Mouse (Mus musculus) T-cell, adult 2 months (primary cell): ENCODE data around the gene Trpt1.

Experiments
- DNase-seq: peaks from one replicate; pipeline ENCODE4 v3.0.0; 2022; ENCODE audit warnings: low spot score

Gene Trpt1

DNA sequence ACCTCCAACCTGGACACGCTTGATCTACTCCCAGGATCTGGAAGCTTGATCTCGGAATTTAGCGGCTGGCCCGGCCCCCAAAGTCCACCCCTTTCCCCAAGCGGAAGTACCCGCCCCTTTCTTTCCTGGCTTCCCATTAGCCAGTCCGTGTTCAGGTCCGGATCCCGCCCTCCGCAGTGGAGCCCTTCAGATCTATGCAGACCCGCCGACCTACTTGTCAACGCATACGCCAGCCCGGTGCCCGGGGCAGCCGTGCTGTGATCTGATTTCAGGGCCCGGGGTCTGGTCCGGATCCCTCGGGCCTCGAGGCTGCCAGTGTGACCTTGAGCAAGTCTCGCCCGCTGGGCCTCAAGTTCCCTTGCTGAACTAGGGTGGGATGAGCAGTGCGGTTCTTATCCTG lies at the start of gene Trpt1, which contains the start of gene Nudt22:
Gene Trpt1, plus strand, starts transcription at position 126 of the 400 bp plus-strand sequence.
Gene Nudt22, minus strand, starts transcription at position 112 of the 400 bp plus-strand sequence.
- peak; percentile 66 for DNase-seq

DNA sequence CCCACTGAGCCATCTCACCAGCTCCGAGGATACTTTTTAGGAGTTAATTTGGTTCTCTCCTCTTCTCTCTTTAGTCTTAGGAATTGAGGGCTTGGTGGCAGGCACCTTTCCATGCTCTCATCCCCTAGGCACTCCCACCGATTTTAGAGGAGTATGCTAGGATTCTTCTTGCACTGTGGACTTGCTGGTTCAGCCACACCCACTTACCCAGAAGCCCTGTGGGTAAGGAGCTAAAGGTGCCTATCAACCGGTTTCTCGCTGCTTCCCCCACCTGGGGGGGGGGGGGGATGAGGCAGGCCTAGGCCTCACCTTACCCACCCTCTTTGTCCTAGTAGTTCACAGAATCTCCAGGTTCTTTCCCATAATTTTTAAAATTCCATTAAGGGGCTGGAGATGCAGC lies 48.2 kb upstream of the Trpt1 start:
- no peak for DNase-seq

DNA sequence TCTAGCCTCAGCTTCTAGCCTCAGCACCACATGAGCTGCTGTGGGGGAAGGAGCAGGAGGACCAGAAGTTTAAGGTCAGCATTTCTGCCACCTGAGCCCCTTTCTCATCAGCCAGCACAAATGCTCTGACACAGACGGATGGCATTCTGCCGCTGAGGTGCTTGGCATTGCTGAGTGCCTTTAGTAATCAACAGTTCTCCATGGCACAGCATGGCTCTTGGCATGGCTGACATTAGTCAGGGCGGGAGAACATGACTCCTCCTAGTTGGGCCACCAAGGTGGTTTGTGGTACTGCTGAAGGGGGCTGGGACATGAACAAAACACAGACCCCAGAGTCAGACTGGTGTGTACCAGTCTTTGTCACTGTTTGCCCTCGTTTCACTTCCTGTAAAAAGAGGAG lies 47.7 kb upstream of the Trpt1 start:
- no peak for DNase-seq

DNA sequence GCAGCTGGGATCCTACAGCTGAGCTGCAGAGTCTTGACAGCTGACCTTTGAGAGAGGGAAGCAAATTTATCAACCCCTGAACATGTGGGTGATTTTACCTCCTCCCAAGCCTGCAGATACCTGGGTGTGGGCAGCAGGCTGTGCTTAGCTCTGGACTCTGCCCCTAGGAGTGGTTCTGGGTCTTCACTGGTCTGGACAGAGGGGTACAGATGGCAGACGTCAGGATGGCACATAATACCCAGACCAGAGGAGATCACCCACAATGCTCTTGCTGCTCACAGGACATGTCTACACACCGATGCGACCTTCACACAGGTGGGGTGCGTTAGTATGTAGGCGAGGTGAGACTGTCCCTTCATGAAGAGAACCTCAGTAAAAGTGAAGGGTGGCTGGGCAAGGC lies 46.4 kb upstream of the Trpt1 start:
- DNase-seq: no peak

DNA sequence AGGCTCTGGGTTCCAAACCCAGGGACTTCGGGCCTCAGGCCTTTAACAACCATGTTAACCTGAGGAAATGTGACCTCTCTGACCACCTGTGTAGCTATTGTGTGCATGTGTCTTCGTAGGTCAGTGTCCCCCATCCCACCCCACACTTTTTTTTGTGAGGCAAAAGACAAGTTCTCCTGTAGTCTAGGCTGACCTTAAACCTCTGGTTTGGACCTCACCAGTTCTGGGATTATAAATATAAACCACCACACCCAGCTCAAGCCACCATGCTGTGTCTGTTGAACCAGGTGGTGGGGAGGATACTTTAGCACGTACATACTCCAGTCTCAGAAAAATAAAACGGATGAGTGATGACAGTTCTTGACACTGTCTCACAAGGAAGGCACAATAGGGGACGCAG lies 46.0 kb upstream of the Trpt1 start:
- DNase-seq: no peak

DNA sequence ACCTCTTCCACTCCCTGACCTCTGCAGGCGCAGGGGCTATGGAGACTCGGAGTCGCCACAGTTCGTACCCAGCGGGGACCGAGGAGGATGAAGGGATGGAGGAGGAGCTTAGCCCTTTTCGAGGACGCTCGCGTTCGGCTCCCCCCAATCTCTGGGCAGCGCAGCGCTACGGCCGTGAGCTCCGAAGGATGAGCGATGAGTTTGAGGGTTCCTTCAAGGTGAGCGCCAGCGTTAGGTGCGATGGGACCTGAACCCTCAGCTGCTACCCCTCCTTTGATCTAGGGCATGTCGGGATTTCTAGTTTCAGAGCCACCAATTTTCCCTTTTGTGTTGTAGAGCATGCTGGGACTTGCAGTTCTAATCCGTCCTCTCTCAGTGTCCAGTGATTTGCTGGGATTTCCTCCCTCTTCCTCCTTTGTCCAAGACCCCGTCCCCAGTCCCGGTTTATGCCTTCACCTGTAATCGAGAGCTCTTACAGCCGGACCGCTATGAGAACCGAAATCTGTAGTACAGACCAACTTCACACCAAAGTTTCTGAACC lies 45.2 kb upstream of the Trpt1 start:
- peak; percentile 37 for DNase-seq

DNA sequence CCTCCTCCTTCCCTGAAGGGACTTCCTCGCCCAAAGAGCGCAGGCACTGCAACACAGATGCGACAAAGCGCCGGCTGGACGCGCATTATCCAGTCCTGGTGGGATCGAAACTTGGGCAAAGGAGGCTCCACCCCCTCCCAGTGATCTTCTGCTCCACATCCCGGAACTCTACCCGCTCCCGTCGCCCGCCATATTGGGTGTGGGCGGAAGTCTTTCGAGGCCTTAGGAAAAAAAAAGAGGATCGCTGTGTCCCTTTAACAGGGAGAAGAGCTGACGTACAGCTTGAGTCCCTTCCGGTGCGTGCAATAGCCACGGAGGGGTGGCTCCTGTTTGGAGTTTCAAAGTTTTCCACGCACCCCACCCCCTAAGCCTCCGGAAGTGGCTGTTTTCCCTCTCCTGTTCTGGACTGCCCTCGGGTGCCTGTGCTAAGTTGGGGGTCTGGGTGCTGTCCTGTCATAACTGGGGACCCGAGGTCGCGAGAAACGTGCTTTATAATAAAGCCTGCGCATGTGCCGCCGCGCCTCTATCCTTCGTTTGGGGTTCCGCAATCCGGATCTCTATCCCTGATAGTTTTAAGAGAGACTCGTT lies 44.5 kb upstream of the Trpt1 start:
- DNase-seq: peak; percentile 62

DNA sequence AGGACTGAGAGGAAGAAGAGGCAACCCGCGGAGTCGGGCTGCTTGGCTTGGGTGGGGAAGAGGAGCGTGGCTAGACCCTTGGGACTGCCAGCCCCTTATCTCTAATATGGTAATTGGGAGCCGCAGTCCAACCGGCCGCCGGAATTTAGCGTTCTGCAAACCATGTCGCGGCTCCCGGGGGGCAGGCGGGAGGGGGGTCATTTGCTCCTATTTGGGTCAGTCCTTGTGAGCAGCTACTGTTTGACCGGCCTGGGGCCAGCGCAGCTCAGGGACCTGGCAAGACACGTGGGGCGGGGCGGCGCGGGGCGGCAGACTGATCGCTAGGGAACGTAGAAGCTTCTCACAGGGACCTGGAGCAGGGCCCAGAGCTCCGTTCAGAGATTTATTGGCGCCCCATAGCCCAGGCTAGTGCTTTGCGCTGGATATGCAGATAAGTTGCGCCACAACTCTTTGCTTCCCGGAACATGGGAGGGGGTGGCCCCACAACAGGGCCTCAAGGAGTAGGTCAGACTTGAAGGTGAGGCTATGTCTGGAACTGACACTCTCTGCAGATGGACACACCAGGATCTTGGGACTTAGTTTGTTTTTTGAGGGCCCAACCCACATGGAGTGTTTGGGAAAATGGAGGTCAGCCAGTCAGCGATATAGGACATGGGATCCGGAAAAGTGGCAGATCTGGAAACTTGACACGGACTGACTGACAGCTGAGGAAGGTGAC lies 43.8 kb upstream of the Trpt1 start:
- DNase-seq: peak; percentile 34

DNA sequence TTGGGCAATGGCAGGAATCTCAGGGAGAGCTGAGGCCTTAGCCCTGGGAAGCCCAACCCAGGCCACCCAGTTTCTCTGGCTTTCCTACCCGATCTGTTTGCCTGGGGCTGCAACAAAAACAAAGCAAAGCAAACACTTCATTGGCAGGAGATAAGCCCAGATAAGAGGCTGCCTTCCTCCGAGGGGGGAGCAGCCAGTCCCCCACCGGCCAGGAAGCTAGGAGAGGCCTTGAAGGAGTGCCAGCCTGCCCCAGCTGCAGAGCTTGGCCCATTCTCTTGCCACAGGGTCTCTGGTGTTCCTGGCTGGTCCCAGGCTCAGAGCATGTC lies 43.3 kb upstream of the Trpt1 start:
- no peak for DNase-seq

DNA sequence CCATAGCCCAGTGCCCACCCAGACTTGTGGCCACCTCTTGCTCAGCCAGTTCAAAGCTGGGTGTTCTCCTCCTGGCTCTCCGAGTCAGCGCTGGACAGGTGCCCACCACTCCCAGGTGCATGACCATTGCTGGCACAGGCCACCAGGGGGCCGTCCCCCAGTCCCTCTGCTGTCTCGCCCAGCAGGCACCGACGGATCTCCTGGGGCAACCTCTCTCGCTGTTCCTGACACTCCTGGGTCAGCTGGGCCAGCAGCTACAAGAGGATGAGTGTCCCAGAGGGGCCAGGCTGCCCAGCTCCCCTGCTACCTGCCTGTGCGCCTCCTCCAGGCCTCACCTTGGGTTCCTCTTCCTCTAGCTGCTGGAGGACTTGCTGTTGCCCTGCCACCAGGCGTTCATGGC lies 41.9 kb upstream of the Trpt1 start:
- DNase-seq: no peak

DNA sequence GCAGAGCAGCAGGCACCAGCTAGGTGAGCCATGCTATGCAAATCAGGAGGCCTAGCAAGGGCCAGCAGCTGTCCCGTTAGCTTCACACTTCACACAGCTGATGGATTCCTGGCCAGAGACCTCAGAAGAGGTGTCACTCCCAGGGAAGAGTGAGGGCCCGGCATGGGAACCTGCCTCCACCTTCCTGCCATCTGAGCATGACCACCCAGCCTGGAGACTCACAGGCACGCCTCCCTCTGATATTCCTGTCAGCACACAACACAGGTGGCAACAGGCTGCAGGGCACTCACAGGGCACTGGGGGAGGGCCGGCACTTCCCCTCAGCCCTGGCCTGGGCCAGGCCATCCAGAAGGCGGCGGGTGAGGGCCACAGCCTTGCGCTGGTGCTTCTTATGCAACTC lies 40.5 kb upstream of the Trpt1 start:
- DNase-seq: no peak

DNA sequence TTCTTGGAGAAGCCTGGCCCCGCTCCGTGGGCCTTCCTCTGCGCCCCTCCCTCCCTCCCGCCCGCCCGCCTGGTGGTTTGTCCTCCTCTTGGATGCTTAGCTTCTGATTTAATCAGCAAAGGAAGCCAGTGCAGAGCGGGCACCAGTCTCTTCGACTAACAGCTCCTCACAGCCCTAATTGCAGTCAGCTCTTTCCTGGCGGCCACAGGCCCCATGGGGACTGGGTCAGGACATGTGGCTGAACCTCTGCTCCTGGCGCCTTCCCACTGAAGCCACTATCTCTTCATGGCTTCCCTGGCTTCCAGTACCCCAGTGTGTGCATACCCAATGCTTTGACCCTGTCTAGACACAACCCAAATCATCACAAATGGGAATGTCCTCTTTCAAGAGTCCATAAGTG lies 39.5 kb upstream of the Trpt1 start:
- no peak for DNase-seq

DNA sequence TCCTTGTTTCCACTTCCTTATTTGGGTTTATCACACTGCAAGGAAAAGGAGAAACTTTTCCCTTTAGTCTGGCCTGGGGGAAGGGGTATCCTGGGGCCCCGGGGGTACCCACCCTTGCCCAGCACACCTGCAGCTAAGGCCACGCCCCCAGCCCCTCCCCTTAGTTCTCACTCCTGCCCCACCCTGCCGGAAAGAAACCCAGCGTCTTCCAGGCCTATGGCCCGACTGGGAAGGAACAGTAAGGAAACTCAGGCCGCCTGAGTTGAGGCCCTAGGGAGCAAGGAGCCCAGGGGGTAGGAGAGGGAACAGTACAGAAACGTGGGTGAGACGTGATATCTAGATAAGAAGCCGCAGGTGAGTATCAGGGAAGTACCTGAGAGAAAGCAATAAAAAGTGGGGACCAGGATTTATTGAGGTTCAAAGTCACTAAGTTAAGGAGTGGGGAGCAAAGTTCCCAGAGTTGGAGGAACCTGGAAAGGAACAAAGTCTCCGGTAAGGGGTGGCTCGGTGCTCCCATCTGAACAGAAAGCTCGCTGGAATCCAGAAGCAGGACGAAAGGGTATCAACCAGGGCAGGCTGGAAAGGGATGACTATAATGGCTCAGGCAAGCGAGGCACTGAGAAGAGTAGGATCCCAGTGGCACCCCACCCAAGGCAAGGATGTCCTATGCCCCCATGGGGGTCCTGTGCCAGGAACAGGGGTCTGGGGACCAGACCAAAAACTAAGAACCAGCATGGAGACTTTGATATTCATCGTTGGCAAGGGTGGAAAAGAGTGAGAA lies 27.2 kb upstream of the Trpt1 start:
- no peak for DNase-seq

DNA sequence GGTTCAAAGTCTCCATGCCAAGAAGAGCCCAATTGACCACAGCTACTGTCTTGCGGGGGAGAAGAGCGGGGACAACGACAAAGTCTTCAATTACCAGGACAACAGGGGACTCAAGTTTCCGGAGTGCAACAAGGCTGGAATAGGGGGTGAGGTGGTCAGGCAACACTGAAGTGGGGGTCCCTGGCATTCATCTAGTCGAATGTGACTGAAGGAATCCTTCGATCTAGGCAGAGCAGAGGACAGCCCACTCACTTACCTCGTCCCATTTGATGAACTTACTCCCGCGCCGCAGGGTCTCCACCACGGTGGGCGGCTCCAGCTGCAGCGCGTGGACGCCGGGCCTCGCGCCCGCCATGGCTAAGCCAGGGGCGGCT lies 26.7 kb upstream of the Trpt1 start:
- no peak for DNase-seq

DNA sequence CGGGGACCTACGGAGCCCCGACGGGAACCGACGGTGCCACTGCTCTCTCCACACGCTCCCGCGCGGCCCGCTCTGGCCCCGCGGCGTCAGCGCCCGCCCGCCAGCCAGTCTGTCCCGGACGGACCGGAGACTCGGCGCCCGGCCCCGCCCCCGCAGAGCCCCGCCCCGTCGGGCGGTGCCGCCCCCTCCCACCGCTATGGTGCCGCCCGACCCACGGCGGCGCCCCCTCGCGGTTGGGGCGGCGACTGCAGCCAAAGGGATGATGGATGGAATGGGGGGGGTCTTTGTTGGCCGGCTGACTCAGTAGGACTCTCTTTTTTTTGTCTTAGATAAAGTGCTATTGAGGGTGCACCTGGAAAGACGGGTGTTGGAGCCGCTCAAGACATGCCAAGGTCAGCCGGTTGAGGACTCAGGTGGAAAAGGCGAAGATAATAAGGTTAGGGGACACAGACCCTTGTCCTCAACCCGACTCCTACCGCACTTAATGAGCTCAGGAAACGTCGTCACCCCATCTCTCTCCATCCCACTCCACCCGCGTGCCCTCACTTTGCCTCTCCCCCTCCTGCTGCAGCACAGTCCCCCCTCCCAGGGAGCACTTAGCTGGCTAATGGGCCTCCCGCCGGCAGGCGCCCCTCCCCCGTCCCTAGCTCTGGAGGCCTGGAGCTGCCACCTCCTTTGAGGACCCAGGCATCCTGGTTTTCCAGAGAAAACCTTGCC lies 26.1 kb upstream of the Trpt1 start:
- peak; percentile 65 for DNase-seq

DNA sequence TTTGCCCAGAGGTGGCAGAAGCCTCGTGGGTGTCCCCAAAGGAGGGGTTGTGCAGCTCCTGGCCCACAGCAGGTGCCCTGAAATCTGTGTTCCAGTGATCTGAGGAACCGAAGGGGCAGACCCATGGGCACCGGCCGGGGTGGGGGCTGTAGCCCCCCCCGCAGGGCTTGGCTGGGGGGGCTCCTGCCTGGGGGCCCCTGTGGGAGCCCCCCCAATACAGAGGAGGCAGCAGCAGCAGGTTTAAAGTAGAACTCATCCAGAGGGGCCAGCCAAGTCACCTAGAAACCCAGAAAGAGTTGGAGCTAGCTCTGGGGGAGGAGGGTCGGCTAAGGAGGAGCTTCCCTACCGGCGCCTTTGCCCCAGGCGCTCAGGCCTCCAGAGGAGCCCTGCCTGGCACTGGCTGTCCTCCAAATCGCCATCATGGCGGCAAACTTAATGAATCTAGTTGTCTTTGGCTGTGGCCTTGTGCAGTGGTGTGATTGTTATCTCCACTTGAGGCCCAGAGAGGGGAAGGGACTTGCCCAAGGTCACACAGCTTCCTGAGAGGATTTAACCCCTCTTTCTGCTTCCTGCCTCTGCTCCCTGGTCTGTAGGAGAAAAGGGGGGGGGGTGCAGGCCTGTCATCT lies 25.4 kb upstream of the Trpt1 start:
- DNase-seq: no peak

DNA sequence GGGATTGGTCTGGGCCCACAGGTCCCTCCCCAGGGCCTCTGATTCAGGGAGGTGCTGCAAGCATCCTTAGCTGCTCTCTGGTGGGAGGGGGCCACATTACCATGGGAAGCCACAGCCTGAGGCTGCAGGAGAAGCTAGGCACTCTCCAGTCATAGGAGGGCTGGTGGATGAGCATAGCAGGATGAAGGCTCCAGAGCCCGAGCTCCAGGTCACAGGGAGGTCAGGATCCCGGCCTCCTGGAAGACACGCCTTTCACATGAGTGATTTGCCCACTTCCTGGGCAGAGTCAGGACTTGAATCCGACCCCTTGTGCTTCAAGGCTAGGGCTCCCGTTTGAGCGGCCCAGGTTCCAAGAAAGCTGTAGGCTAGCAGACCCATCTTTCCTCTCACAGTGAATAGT lies 24.3 kb upstream of the Trpt1 start:
- DNase-seq: no peak

DNA sequence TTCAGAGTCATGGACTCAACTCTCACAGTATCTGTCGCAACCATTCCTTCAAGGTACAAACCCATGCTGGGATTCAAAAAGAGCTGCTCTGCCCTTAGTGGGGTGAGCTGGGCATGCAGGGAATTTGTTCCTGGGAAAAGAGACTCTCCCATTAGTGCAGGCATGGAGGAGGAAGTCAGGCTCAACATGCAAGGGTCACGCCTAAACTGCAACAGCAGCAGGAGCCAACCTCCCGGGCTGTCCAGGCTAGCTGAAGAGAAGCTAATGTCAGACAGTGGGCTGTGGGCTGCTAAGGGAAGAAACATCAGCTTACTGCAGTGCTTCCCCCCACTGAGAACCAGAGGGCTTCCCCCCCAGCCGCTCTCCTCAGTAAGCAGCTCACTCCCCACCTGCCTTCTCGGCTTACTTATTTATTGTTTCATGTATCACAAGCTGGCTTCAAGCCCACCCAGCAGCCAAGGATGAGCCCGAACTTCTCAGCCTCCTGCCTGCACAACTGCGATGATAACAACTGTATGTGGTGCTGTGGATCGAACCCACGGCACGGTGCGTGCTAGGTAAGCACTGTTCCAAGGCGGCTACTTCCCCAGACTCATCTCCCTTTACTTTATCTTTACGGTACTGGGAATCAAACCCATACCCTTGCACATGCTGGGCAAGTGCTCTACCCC lies 23.5 kb upstream of the Trpt1 start:
- no peak for DNase-seq

DNA sequence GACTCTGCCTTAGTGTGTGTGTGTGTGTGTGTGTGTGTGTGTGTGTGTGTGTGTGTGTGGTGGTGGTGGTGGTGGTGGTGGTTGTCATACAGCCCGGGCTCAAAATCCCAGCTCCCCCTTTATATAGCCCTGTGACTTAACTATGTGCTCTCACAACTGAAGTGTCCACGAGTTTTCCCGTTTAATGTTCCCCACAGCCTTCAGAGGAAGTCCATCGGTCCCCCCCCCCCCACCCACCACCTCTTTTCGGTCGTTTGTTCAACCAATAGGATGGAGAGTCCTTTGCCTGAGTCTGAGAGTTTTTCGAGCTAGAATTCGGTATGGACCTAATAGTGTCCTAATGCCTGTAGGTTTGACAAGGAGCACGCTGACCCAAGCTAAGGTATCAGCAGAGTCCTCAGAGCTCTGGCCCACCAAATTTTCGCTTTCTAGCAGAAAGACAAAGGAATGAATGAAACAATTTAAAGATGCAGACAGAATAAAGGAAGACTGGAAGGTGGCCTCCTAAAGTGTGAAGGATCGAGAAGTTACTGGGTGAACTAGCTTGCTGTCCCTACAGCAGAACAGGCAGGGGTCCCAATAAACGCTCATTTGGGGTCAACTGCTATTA lies 22.2 kb upstream of the Trpt1 start:
- no peak for DNase-seq

DNA sequence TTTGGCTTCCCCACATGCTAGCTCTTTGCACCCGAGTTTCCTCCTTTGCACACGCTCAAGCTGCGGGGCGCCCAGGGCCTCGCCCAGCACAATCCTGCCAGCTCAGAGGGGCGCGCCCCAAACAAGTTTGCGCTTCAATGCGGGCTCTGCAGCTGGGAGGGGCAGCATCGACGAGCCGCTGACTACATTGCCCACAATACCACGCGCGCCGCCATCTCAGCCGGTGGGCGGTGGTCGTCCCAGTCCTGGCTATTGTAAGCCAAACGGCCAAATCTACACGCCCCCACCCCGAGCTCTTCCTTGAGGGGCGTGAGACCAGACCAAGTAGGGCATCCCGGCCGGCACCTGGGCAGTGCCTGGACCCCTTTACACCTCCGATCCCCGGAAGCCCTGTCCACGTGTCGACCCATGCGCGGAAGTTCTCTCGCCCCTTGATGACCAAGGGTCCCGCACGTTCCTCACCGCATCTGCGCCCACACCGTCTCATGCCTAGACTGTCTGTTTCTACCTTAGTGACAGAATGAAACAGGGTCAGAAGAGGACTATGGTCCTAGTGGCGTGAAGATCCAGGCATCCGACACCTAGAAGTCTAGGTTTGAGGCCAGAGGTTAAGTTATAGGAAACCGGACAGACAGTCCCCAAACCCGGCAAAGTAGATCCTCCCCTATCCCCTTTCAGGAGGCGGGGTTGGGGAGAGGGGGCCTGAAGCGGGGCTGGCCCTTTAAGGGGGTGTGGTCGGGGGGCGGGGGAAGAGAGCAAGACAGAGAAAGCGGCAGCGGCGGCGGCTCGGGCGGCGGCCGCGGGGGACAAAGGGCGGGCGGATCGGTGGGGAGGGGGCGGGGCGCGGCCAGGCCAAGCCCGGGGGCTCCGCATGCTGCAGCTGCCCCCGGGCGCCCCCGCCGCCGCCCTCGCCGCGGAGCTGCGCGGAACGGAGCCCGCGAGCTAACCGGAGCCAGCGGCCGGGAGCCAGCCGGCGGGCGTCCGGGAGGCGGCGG lies 21.4 kb upstream of the Trpt1 start, which contains the start of gene Ppp1r14b:
Gene Ppp1r14b, plus strand, starts transcription at position 758 of the 995 bp plus-strand sequence.
- peak; percentile 77 for DNase-seq
